Mouse (Mus musculus) kidney, adult 2 months (tissue): ENCODE measurements at regions not wholly inside any gene's neighbourhood (a gene's known extent, or its start where the extent isn't known, plus 50 kb on each side); places are given as distances from the start of the nearest gene placed in this dataset.

ENCODE experiments used
- CTCF ChIP-seq: fragments of 200-500 bp; conservative IDR thresholded peaks from 2 replicates; pipeline ENCODE4 v1.5.1; 2011; ENCODE audit warnings: low read depth, mild to moderate bottlenecking, control low read depth, low read length, moderate library complexity, mixed read lengths; ENCODE audit not compliant: insufficient read depth, insufficient read length
- POLR2A ChIP-seq: fragments of 200-500 bp; IDR thresholded peaks from one replicate; pipeline ENCODE4 v1.6.1; 2011; ENCODE audit warnings: low read depth, low read length, control low read depth

DNA sequence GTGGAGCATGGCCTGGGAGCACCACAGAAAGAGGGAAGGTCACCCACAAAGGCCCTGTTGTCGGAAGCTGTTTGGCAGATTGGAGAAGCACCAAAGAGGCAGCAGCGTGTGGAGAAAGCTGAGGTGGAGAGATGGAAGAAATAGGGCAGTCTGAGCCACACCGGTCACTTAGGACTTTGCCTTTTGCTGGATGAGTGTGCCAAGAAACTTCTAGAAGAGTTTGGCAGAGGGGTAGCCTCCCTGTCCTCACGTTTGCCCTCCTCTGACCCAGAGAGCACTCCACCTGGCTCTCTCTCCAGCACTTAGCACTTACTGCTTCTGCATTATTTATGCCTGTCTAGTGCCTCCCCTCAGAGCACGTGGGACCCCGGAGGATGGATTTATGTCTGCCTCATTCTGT lies 485.3 kb upstream of the Kcnab2 start:
- TF ChIP-seq CTCF (no peak), POLR2A (no peak)
